In genomic region chr5:118815783-118816182, GRCm38 (mm10) we compare ENCODE assay signal across 22 mouse cellular contexts.
DNase-seq lines count a peak whose midpoint lies in the region; ATAC-seq and TF ChIP-seq lines count a peak whose summit lies in the region.
"Had no signal": no experiment of that assay in that cellular context is flagged by ENCODE, and none has a peak within 500 bp of the region (broad histone marks: within the 10 kb centered on the region; RNA-seq: fewer than 3 reads in every experiment).

No protein-coding gene starts in this region.

- 0 out of 2 replicates have a peak, but pooled peaks cover 4% of the 10 kb centered on the region for H3K27me3 ChIP-seq in E14TG2a.4 (ENCODE audit: insufficient read depth, low read length)
- H3K27me3 ChIP-seq in thymus, adult 2 months (ENCODE audit: control insufficient read depth, insufficient read depth, low read length) = no peaks in the 10 kb centered on the region
- 0 out of 2 replicates have a peak, but pooled peaks cover 4% of the 10 kb centered on the region for H3K27me3 ChIP-seq in midbrain, embryonic 13.5 days
- H3K27me3 ChIP-seq: embryonic facial prominence, embryonic 12.5 days; forebrain, embryonic 15.5 days; hindbrain, embryonic 13.5 days had no signal

- DNase-seq in ES-E14 (ENCODE audit: low read depth, low spot score) (no peak), ZHBTc4 (ENCODE audit: low read depth, low spot score) (peak; percentile 90)
- peak; percentile 72 for DNase-seq in adrenal gland, postnatal 14 days
- DNase-seq in thymus, adult 2 months = no peak
- DNase-seq in urinary bladder, postnatal 14 days (ENCODE audit: low spot score) = no peak
- no peak for DNase-seq in cerebellum, adult 18-20 months
- DNase-seq: cerebellum, adult 2 months; cerebellum, postnatal 10 days; embryo, embryonic 11 days; gastrocnemius, postnatal 10 days; heart, adult 18-20 months; heart, postnatal 14 days; kidney, adult 18-20 months had no signal

- no peak overlapping the region for H3K4me2 ChIP-seq in midbrain, embryonic 13.5 days (replicated peaks)
- H3K4me2 ChIP-seq: embryonic facial prominence, embryonic 12.5 days; forebrain, embryonic 15.5 days; heart, embryonic 15.5 days; hindbrain, embryonic 13.5 days; kidney, embryonic 15.5 days had no signal

- H3K36me3 ChIP-seq in E14TG2a.4 (ENCODE audit: insufficient read depth, low read length) = no peaks in the 10 kb centered on the region
- H3K36me3 ChIP-seq in ES-E14 (ENCODE audit: control insufficient read depth, insufficient read depth, low read length, poor library complexity, severe bottlenecking) = no peaks in the 10 kb centered on the region
- no peaks in the 10 kb centered on the region for H3K36me3 ChIP-seq in thymus, adult 2 months (ENCODE audit: control insufficient read depth, insufficient read depth, low read length)
- H3K36me3 ChIP-seq in midbrain, embryonic 13.5 days = no peaks in the 10 kb centered on the region
- H3K36me3 ChIP-seq: embryonic facial prominence, embryonic 12.5 days; forebrain, embryonic 15.5 days; heart, embryonic 10.5 days; heart, embryonic 15.5 days; hindbrain, embryonic 13.5 days; kidney, embryonic 15.5 days had no signal

- H3K27ac ChIP-seq in ES-E14 (ENCODE audit: insufficient read depth, low read depth, low read length, poor library complexity, severe bottlenecking) = no peak overlapping the region; the same call in 1 of the 2 replicates
- no peak overlapping the region for H3K27ac ChIP-seq in thymus, adult 2 months (ENCODE audit: control insufficient read depth, insufficient read depth, low read length)
- no peak overlapping the region for H3K27ac ChIP-seq in midbrain, embryonic 13.5 days
- H3K27ac ChIP-seq: embryonic facial prominence, embryonic 12.5 days; forebrain, embryonic 15.5 days; heart, embryonic 10.5 days; heart, embryonic 15.5 days; hindbrain, embryonic 13.5 days; hindbrain, postnatal 0 days; kidney, embryonic 15.5 days had no signal

- TF ChIP-seq CTCF in E14TG2a.4 (conservative IDR thresholded peaks at IDR 0.05; ENCODE audit: low read length) = no peak
- no peak for TF ChIP-seq CTCF in thymus, adult 2 months (IDR thresholded peaks at IDR 0.05; ENCODE audit: borderline replicate concordance, control insufficient read depth, extremely low read depth, insufficient read depth, low read length, poor library complexity)

- WGBS in thymus, adult 2 months = 67% methylated on average over 5 of the region's 5 CpGs
- WGBS in midbrain, embryonic 13.5 days = 70% methylated on average over 5 of the region's 5 CpGs

- H3K4me1 ChIP-seq in E14TG2a.4 (replicated peaks; ENCODE audit: low read depth, low read length) (peaks cover 70% of the 10 kb centered on the region), ES-E14 (ENCODE audit: control insufficient read depth in 2 of 2, insufficient read depth in 2 of 2, low read length in 2 of 2, poor library complexity in 1 of 2) (peaks cover 10 to 35% of the 10 kb centered on the region in 2 experiments)
- no peaks in the 10 kb centered on the region for H3K4me1 ChIP-seq in thymus, adult 2 months (replicated peaks; ENCODE audit: control insufficient read depth, insufficient read depth, low read length)
- H3K4me1 ChIP-seq in midbrain, embryonic 13.5 days (replicated peaks) = no peaks in the 10 kb centered on the region
- H3K4me1 ChIP-seq: forebrain, embryonic 15.5 days; hindbrain, embryonic 13.5 days; kidney, embryonic 15.5 days had no signal

- H3K9me3 ChIP-seq in E14TG2a.4 (ENCODE audit: low read length) (no peaks in the 10 kb centered on the region), ES-E14 (ENCODE audit: control insufficient read depth, insufficient read depth, low read depth, low read length) (no peaks in the 10 kb centered on the region)
- H3K9me3 ChIP-seq in midbrain, embryonic 13.5 days = no peaks in the 10 kb centered on the region
- H3K9me3 ChIP-seq: embryonic facial prominence, embryonic 12.5 days; forebrain, embryonic 15.5 days; heart, embryonic 10.5 days; heart, embryonic 15.5 days; hindbrain, embryonic 13.5 days; kidney, embryonic 15.5 days had no signal

- no peak for ATAC-seq in midbrain, embryonic 13.5 days
- ATAC-seq: forebrain, embryonic 15.5 days; hindbrain, postnatal 0 days had no signal

- TF ChIP-seq POLR2A in thymus, adult 2 months (IDR thresholded peaks at IDR 0.05; ENCODE audit: control insufficient read depth, extremely low read depth, insufficient read depth, low read length, poor library complexity) = no peak

- no peak overlapping the region for H3K9ac ChIP-seq in ES-E14 (ENCODE audit: insufficient read depth, low read depth, low read length, poor library complexity, severe bottlenecking)
- no peak overlapping the region for H3K9ac ChIP-seq in midbrain, embryonic 13.5 days (replicated peaks)
- H3K9ac ChIP-seq: embryonic facial prominence, embryonic 12.5 days; forebrain, embryonic 15.5 days; heart, embryonic 15.5 days; hindbrain, embryonic 13.5 days; kidney, embryonic 15.5 days had no signal

- in situ Hi-C loops in ES-E14 (cut with MboI; ENCODE audit: low sequenced_read_pairs in 2 of 2, unreplicated experiment in 2 of 2) = no loop called here

- peak overlapping the region; percentile 53; the same call in 1 of the 2 replicates for H3K4me3 ChIP-seq in E14TG2a.4 (replicated peaks; ENCODE audit: low read length)
- no peak overlapping the region for H3K4me3 ChIP-seq in ES-E14 (ENCODE audit: insufficient read depth in 1 of 2, low read depth in 1 of 2, low read length in 2 of 2, poor library complexity in 1 of 2, severe bottlenecking in 1 of 2)
- no peak overlapping the region for H3K4me3 ChIP-seq in thymus, adult 2 months (ENCODE audit: control insufficient read depth, insufficient read depth, low read length)
- H3K4me3 ChIP-seq in midbrain, embryonic 13.5 days (replicated peaks) = no peak overlapping the region
- H3K4me3 ChIP-seq: embryonic facial prominence, embryonic 12.5 days; forebrain, embryonic 15.5 days; heart, embryonic 10.5 days; heart, embryonic 15.5 days; hindbrain, embryonic 13.5 days; kidney, embryonic 15.5 days had no signal

TF ChIP-seq in ES-E14, 5 proteins besides CTCF, POLR2A, EP300 and RAD21:
- TF ChIP-seq HCFC1 (IDR thresholded peaks at IDR 0.05; ENCODE audit: borderline replicate concordance, insufficient read depth, low read length) = 0 out of 2 replicates have a peak, but pooled peaks have one; percentile 9
- no peak for TF ChIP-seq MAFK (IDR thresholded peaks at IDR 0.05; ENCODE audit: insufficient read depth, low read depth, low read length)
- TF ChIP-seq ZC3H11A (IDR thresholded peaks at IDR 0.05; ENCODE audit: borderline replicate concordance, low read depth, low read length) = no peak
- no peak for TF ChIP-seq ZNF384 (IDR thresholded peaks at IDR 0.05; ENCODE audit: low read depth, low read length)
- TF ChIP-seq CHD2 (IDR thresholded peaks at IDR 0.05; ENCODE audit: low read depth, low read length) = peak; percentile 38; the same call in 1 of the 2 replicates

Comparison
In these comparisons a context has a peak if more than half of its experiments do, and no peak if none do; other contexts are left out.
1. DNase-seq: peak in ZHBTc4 (single experiment) and adrenal gland, postnatal 14 days (single experiment); none in ES-E14 (single experiment), thymus, adult 2 months (single experiment), urinary bladder, postnatal 14 days (single experiment) and cerebellum, adult 18-20 months (0 of 2).